Mouse (Mus musculus): ENCODE measurements around the gene Zfp691. TPM values are rescaled to one million over a fixed set of nuclear protein-coding genes. Genes with fewer than 3 reads are reported as not detected.

Gene Zfp691
- total and polyA plus RNA-seq, 2 experiments, result 3.7 to 13.0 TPM

GRCm38 (mm10) chr4:119147347-119147746, 26.6 kb downstream of the Zfp691 start:
- no peaks in the 10 kb centered on the region for H3K36me3 ChIP-seq (ENCODE audit: control insufficient read depth, insufficient read depth, low read length)
- 85% methylated on average over 5 of the region's 5 CpGs for WGBS

GRCm38 (mm10) chr4:119146816-119147215, 27.2 kb downstream of the Zfp691 start:
- H3K27me3 ChIP-seq (ENCODE audit: control insufficient read depth, insufficient read depth, low read length), result no peaks in the 10 kb centered on the region
- TF ChIP-seq CTCF (IDR thresholded peaks at IDR 0.05; ENCODE audit: low read depth, low read length) (no peak), POLR2A (IDR thresholded peaks at IDR 0.05; ENCODE audit: extremely low read depth, insufficient read depth, low read length) (no peak)
- 88% methylated on average over 7 of the region's 7 CpGs for WGBS
- no peak overlapping the region for H3K27ac ChIP-seq (replicated peaks; ENCODE audit: insufficient read depth, low read depth, low read length)
- no peaks in the 10 kb centered on the region for H3K4me1 ChIP-seq (ENCODE audit: control insufficient read depth, insufficient read depth, low read length)
- H3K9ac ChIP-seq (ENCODE audit: low read depth, low read length), result no peak overlapping the region
- no peaks in the 10 kb centered on the region for H3K36me3 ChIP-seq (ENCODE audit: control insufficient read depth, insufficient read depth, low read length)
- DNase-seq (ENCODE audit: extremely low read depth, low read depth, low spot score), result no peak
- no peak overlapping the region for H3K4me3 ChIP-seq (ENCODE audit: insufficient read depth, low read depth, low read length)
- no peaks in the 10 kb centered on the region for H3K79me2 ChIP-seq (ENCODE audit: control insufficient read depth, insufficient read depth, low read length)

More at GRCm38 (mm10) chr4:119147347-119147746, 26.6 kb downstream of the Zfp691 start:
- no peaks in the 10 kb centered on the region for H3K4me1 ChIP-seq (ENCODE audit: control insufficient read depth, insufficient read depth, low read length)
- no peaks in the 10 kb centered on the region for H3K79me2 ChIP-seq (ENCODE audit: control insufficient read depth, insufficient read depth, low read length)
- no peak overlapping the region for H3K27ac ChIP-seq (replicated peaks; ENCODE audit: insufficient read depth, low read depth, low read length)
- DNase-seq (ENCODE audit: extremely low read depth, low read depth, low spot score), result no peak
- H3K4me3 ChIP-seq (ENCODE audit: insufficient read depth, low read depth, low read length), result no peak overlapping the region
- TF ChIP-seq CTCF (IDR thresholded peaks at IDR 0.05; ENCODE audit: low read depth, low read length) (no peak), POLR2A (IDR thresholded peaks at IDR 0.05; ENCODE audit: extremely low read depth, insufficient read depth, low read length) (no peak)
- no peaks in the 10 kb centered on the region for H3K27me3 ChIP-seq (ENCODE audit: control insufficient read depth, insufficient read depth, low read length)
- H3K9ac ChIP-seq (ENCODE audit: low read depth, low read length), result no peak overlapping the region

- no peak overlapping the region for H3K9ac ChIP-seq (ENCODE audit: low read depth, low read length)
Measured at GRCm38 (mm10) chr4:119142230-119142871, 31.6 kb downstream of the Zfp691 start.

GRCm38 (mm10) chr4:119141191-119141590, 32.8 kb downstream of the Zfp691 start:
- 82% methylated on average over 10 of the region's 10 CpGs for WGBS
- H3K27ac ChIP-seq (replicated peaks; ENCODE audit: insufficient read depth, low read depth, low read length), result no peak overlapping the region

More at GRCm38 (mm10) chr4:119142230-119142871, 31.6 kb downstream of the Zfp691 start:
- 34% methylated on average over 24 of the region's 24 CpGs for WGBS
- Histone ChIP-seq H3K27me3 (ENCODE audit: control insufficient read depth, insufficient read depth, low read length) (no peaks in the 10 kb centered on the region), H3K79me2 (ENCODE audit: control insufficient read depth, insufficient read depth, low read length) (no peaks in the 10 kb centered on the region), H3K4me1 (ENCODE audit: control insufficient read depth, insufficient read depth, low read length) (peaks cover 3% of the 10 kb centered on the region; the same call in 1 of the 2 replicates), H3K27ac (replicated peaks; ENCODE audit: insufficient read depth, low read depth, low read length) (no peak overlapping the region), H3K4me3 (ENCODE audit: insufficient read depth, low read depth, low read length) (no peak overlapping the region), H3K36me3 (ENCODE audit: control insufficient read depth, insufficient read depth, low read length) (no peaks in the 10 kb centered on the region)
- DNase-seq (ENCODE audit: extremely low read depth, low read depth, low spot score), result peak; percentile 40
- peak; percentile 68 for TF ChIP-seq CTCF (IDR thresholded peaks at IDR 0.05; ENCODE audit: low read depth, low read length)
- TF ChIP-seq POLR2A (IDR thresholded peaks at IDR 0.05; ENCODE audit: extremely low read depth, insufficient read depth, low read length), result no peak

GRCm38 (mm10) chr4:119140126-119140525, 33.9 kb downstream of the Zfp691 start:
- no peak for TF ChIP-seq POLR2A (IDR thresholded peaks at IDR 0.05; ENCODE audit: extremely low read depth, insufficient read depth, low read length)
- peak; percentile 94 for TF ChIP-seq CTCF (IDR thresholded peaks at IDR 0.05; ENCODE audit: low read depth, low read length)
- H3K9ac ChIP-seq (ENCODE audit: low read depth, low read length), result no peak overlapping the region
- H3K4me3 ChIP-seq (ENCODE audit: insufficient read depth, low read depth, low read length), result no peak overlapping the region
- H3K27ac ChIP-seq (replicated peaks; ENCODE audit: insufficient read depth, low read depth, low read length), result no peak overlapping the region
- DNase-seq (ENCODE audit: extremely low read depth, low read depth, low spot score), result peak; percentile 42
- H3K4me1 ChIP-seq (ENCODE audit: control insufficient read depth, insufficient read depth, low read length), result peaks cover 3% of the 10 kb centered on the region; the same call in 1 of the 2 replicates
- H3K36me3 ChIP-seq (ENCODE audit: control insufficient read depth, insufficient read depth, low read length), result peaks cover 6% of the 10 kb centered on the region; the same call in 1 of the 2 replicates
- H3K27me3 ChIP-seq (ENCODE audit: control insufficient read depth, insufficient read depth, low read length), result no peaks in the 10 kb centered on the region
- H3K79me2 ChIP-seq (ENCODE audit: control insufficient read depth, insufficient read depth, low read length), result no peaks in the 10 kb centered on the region
- 51% methylated on average over 3 of the region's 3 CpGs for WGBS

More at GRCm38 (mm10) chr4:119141191-119141590, 32.8 kb downstream of the Zfp691 start:
- Histone ChIP-seq H3K79me2 (ENCODE audit: control insufficient read depth, insufficient read depth, low read length) (no peaks in the 10 kb centered on the region), H3K4me3 (ENCODE audit: insufficient read depth, low read depth, low read length) (no peak overlapping the region), H3K27me3 (ENCODE audit: control insufficient read depth, insufficient read depth, low read length) (no peaks in the 10 kb centered on the region), H3K9ac (ENCODE audit: low read depth, low read length) (no peak overlapping the region), H3K36me3 (ENCODE audit: control insufficient read depth, insufficient read depth, low read length) (peaks cover 3% of the 10 kb centered on the region; the same call in 1 of the 2 replicates), H3K4me1 (ENCODE audit: control insufficient read depth, insufficient read depth, low read length) (peaks cover 3% of the 10 kb centered on the region; the same call in 1 of the 2 replicates)
- no peak for TF ChIP-seq POLR2A (IDR thresholded peaks at IDR 0.05; ENCODE audit: extremely low read depth, insufficient read depth, low read length)
- TF ChIP-seq CTCF (IDR thresholded peaks at IDR 0.05; ENCODE audit: low read depth, low read length), result no peak
- DNase-seq (ENCODE audit: extremely low read depth, low read depth, low spot score), result no peak

- TF ChIP-seq CTCF (IDR thresholded peaks at IDR 0.05; ENCODE audit: low read depth, low read length), result no peak
- TF ChIP-seq POLR2A (IDR thresholded peaks at IDR 0.05; ENCODE audit: extremely low read depth, insufficient read depth, low read length), result no peak
- H3K27ac ChIP-seq (replicated peaks; ENCODE audit: insufficient read depth, low read depth, low read length), result no peak overlapping the region
Measured at GRCm38 (mm10) chr4:119138776-119139175, 35.2 kb downstream of the Zfp691 start.

More at GRCm38 (mm10) chr4:119138776-119139175, 35.2 kb downstream of the Zfp691 start:
- Histone ChIP-seq H3K4me1 (ENCODE audit: control insufficient read depth, insufficient read depth, low read length) (peaks cover 3% of the 10 kb centered on the region; the same call in 1 of the 2 replicates), H3K79me2 (ENCODE audit: control insufficient read depth, insufficient read depth, low read length) (no peaks in the 10 kb centered on the region), H3K27me3 (ENCODE audit: control insufficient read depth, insufficient read depth, low read length) (no peaks in the 10 kb centered on the region), H3K9ac (ENCODE audit: low read depth, low read length) (no peak overlapping the region), H3K4me3 (ENCODE audit: insufficient read depth, low read depth, low read length) (no peak overlapping the region), H3K36me3 (ENCODE audit: control insufficient read depth, insufficient read depth, low read length) (peaks cover 6% of the 10 kb centered on the region; the same call in 1 of the 2 replicates)
- DNase-seq (ENCODE audit: extremely low read depth, low read depth, low spot score), result no peak
- 72% methylated on average over 8 of the region's 8 CpGs for WGBS
